Mouse (Mus musculus): ENCODE data around the gene Gm43720.

Gm43720 gene

GRCm38 (mm10) chr5:138228026-138228425, 51.7 kb downstream of the Gm43720 start:
- in situ Hi-C loops (cut with MboI; ENCODE audit: low pct_unique_long_range_greater_than_20kb in 1 of 2, low sequenced_read_pairs in 2 of 2, unreplicated experiment in 1 of 2): no loop called here

- in situ Hi-C loops (cut with MboI; ENCODE audit: low pct_unique_long_range_greater_than_20kb in 1 of 2, low sequenced_read_pairs in 2 of 2, unreplicated experiment in 1 of 2): no loop called here
Observed at GRCm38 (mm10) chr5:138227367-138227766, 52.4 kb downstream of the Gm43720 start.

- in situ Hi-C loops (cut with MboI; ENCODE audit: low pct_unique_long_range_greater_than_20kb in 1 of 2, low sequenced_read_pairs in 2 of 2, unreplicated experiment in 1 of 2): no loop called here
Observed at GRCm38 (mm10) chr5:138226491-138226890, 53.3 kb downstream of the Gm43720 start.

GRCm38 (mm10) chr5:138225700-138226099, 54.1 kb downstream of the Gm43720 start, which contains the start of gene Nxpe5:
Gene Nxpe5, plus strand, starts transcription at chr5:138225898.
- in situ Hi-C loops (cut with MboI; ENCODE audit: low pct_unique_long_range_greater_than_20kb in 1 of 2, low sequenced_read_pairs in 2 of 2, unreplicated experiment in 1 of 2): no loop called here

- in situ Hi-C loops (cut with MboI; ENCODE audit: low pct_unique_long_range_greater_than_20kb in 1 of 2, low sequenced_read_pairs in 2 of 2, unreplicated experiment in 1 of 2): loop anchor here in 1 of 2 experiments (25.0 kb wide), 1 partner anchor 411 kb away; no protein-coding TSS in a partner anchor
Observed at GRCm38 (mm10) chr5:138223287-138223686, 56.5 kb downstream of the Gm43720 start.

GRCm38 (mm10) chr5:138222111-138222510, 57.6 kb downstream of the Gm43720 start:
- in situ Hi-C loops (cut with MboI; ENCODE audit: low pct_unique_long_range_greater_than_20kb in 1 of 2, low sequenced_read_pairs in 2 of 2, unreplicated experiment in 1 of 2): loop anchor here in 1 of 2 experiments (25.0 kb wide), 1 partner anchor 410 kb away; no protein-coding TSS in a partner anchor

- in situ Hi-C loops (cut with MboI; ENCODE audit: low pct_unique_long_range_greater_than_20kb in 1 of 2, low sequenced_read_pairs in 2 of 2, unreplicated experiment in 1 of 2): loop anchor here in 1 of 2 experiments (25.0 kb wide), 1 partner anchor 408 kb away; no protein-coding TSS in a partner anchor
Observed at GRCm38 (mm10) chr5:138219864-138220263, 59.9 kb downstream of the Gm43720 start.

GRCm38 (mm10) chr5:138216632-138217031, 63.1 kb downstream of the Gm43720 start:
- in situ Hi-C loops (cut with MboI; ENCODE audit: low pct_unique_long_range_greater_than_20kb in 1 of 2, low sequenced_read_pairs in 2 of 2, unreplicated experiment in 1 of 2): loop anchor here in 1 of 2 experiments (25.0 kb wide), 1 partner anchor 404 kb away; no protein-coding TSS in a partner anchor

Measured in mouse embryonic stem cell (cell line).